Mouse (Mus musculus): ENCODE measurements around the gene Dcpp1.

GRCm38 (mm10) chr17:23854229-23854765 lies 26.4 kb upstream of the Dcpp1 start:
- no peak for TF ChIP-seq POLR2A (IDR thresholded peaks at IDR 0.05; ENCODE audit: insufficient read depth, low read depth, low read length)
- TF ChIP-seq CTCF (IDR thresholded peaks at IDR 0.05) = no peak
